Mouse (Mus musculus) embryo, embryonic 10 days (tissue): ENCODE results near the gene Pmpca.
"Not testable (repeated sequence)": the region's sequence is repeated elsewhere in the genome, so short reads cannot be mapped to it uniquely, and the experiment has no call there.

Experiments
- DNase-seq: peaks from one replicate; pipeline ENCODE4 v3.0.0-alpha.2; 2015; ENCODE audit warnings: low spot score

Gene Pmpca

GRCm38 (mm10) chr2:26368572-26368971, 20.6 kb upstream of the Pmpca start:
- DNase-seq, result no peak

DNA sequence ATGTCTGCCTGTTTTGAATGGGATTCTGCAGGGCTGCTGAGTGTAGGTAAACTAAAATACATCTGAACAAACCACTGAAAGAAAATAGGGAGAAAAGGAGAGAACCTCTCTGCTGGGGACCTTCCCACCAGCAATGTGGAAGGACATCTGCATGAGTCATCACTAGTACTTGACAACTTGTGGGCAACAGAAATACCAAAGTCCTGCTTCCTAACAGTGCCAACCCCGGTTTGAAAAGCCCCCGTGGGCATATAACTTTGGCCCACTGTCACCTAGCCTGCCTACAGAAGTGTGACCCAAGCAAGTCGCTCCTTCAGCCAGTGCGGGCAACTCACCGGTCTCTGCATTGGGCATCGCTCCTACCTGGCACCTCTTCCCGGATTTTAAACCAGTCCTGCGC, 16.7 kb upstream of the Pmpca start:
- DNase-seq, result no peak

- peak; percentile 91 for DNase-seq
These were observed 8.9 kb upstream of the Pmpca start, which contains the start of gene Snapc4 for GRCm38 (mm10) chr2:26380131-26380771. Gene Snapc4 (minus strand): TSS chr2:26380653.

DNA sequence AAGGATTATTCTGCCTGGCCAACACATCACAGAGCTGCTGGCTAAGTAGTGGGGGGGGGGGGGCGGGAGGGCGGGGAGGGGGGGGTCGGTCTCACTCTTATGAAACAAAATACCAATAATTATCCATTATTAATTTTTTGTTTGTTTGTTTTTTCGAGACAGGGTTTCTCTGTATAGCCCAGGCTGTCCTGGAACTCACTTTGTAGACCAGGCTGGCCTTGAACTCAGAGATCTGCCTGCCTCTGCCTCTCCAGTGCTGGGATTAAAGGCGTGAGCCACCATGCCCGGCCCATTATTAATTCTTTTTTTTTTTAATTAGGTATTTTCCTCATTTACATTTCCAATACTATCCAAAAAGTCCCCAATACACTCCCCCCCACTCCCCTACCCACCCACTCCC, 8.3 kb upstream of the Pmpca start:
- DNase-seq, result not testable (repeated sequence)

GRCm38 (mm10) chr2:26387713-26388112, 1.4 kb upstream of the Pmpca start:
- DNase-seq, result no peak

DNA sequence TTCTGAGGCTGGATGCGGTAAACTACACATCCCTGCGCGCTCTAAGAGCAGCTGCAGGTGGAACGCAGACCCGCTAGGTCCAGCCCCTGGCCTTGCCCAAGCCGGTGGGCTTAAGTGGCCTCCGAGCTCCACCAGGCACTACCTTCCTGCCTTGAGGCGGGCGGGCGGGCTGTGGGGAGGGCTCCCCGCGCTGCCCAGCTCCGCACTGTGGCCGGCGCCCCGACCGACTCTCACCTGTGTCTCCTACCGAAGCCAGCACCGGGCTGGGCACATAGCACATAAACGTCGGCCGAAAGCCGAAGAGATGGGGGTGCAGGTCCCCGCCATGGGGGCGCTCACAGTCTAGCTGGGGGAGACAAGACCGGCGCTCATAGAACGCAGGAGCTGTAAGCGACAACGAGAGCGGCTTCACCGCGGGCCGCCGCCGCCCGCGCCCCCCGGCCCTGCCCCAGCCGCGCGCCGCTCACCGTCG, 421 bp upstream of the Pmpca start:
- DNase-seq, result peak; percentile 12

DNA sequence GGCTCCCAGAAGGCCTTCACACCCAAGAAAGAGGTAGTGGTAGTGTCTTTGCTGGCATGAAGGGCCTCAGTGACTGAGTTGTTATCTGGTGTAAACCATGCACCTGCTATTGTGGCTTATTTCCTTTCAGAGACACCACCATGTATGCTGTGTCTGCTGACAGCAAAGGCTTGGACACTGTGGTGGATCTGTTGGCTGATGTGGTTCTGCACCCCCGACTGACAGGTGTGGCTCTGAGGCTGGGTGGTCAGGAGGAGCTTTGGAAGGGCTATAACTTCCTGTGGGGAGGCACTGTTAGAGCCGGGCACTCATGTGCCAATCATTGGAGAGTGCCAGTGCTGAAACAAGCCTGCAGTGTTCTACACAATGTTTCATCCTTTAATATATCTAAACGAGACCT, 1.8 kb downstream of the Pmpca start:
- DNase-seq, result no peak

DNA sequence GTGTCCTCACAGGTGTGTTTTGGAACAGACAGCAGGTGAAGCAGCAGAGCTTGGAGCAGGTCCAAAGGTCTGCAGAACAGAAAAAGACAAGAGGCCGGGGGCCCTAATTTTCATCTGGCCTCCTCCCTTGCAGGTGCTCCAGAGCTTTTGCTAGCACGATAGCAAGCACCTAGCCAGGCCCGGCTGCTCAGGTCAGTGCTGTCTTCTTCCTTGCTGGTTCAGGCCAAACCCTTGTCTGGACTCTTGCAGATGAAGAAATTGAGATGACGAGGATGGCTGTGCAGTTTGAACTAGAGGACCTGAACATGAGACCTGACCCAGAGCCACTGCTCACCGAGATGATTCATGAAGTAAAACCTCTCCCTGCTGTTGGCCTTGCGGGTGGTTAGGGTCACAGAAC, 2.5 kb downstream of the Pmpca start:
- no peak for DNase-seq

GRCm38 (mm10) chr2:26398978-26399377, 9.8 kb downstream of the Pmpca start:
- no peak for DNase-seq

GRCm38 (mm10) chr2:26399647-26400046, 10.5 kb downstream of the Pmpca start:
- no peak for DNase-seq

- DNase-seq, result no peak
These were observed 11.2 kb downstream of the Pmpca start for GRCm38 (mm10) chr2:26400296-26400695.

DNA sequence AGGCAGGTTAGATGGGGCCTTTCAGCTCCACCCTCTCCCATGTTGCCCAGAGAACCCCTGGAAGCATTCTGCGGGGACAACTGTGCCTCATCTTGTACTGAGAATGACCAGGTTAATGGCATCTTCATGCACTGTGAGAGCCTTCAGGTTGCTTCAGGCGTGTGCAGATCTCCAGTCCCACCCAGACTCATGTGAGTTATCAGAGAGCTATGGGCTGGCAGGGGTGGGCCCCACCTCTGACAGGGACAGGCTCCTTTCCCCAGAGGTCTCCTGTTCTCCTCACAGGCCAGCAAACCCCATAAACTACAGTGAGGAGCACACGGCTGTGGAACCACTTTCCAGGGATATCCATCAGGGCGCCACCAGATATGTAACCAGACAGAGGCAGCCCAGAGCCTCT, 11.9 kb downstream of the Pmpca start:
- no peak for DNase-seq

DNA sequence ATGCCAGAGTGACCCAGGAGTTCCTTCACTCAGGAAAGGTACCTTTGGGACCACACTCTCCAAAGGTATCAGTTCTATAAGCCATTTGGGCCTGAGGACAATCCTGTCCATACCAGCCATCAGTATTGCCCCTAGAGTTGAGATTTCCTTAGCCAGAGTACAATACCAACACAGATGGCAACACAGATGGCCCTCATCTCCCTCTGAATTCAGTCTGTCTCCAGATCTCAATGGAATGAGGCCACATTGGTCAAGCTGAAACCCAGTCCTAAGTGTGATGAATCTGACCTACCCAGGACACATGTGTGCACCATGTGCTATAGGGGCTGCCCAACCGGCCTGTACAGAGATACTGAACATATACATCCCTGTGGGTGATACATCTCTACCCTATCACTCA, 13.1 kb downstream of the Pmpca start:
- no peak for DNase-seq

DNA sequence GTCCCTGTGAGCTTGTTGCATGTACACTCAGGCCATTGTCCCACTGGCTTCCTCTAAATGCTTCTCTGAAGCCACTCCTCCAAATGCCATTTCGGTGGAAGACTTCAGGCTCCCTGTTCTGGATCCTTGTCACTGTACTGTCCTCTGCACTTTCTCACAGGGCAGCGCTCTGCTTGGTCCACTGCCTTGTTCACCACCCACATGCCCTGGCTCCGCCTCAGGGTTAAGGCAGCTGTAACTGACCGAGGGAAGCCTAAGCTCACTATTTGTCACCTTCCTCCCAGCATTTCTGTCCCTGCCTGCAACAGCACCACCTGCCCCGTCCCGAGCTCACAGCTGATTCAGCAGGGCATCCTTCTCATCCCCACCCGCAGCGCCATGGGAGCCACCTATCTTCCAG, 14.2 kb downstream of the Pmpca start:
- DNase-seq, result no peak

DNA sequence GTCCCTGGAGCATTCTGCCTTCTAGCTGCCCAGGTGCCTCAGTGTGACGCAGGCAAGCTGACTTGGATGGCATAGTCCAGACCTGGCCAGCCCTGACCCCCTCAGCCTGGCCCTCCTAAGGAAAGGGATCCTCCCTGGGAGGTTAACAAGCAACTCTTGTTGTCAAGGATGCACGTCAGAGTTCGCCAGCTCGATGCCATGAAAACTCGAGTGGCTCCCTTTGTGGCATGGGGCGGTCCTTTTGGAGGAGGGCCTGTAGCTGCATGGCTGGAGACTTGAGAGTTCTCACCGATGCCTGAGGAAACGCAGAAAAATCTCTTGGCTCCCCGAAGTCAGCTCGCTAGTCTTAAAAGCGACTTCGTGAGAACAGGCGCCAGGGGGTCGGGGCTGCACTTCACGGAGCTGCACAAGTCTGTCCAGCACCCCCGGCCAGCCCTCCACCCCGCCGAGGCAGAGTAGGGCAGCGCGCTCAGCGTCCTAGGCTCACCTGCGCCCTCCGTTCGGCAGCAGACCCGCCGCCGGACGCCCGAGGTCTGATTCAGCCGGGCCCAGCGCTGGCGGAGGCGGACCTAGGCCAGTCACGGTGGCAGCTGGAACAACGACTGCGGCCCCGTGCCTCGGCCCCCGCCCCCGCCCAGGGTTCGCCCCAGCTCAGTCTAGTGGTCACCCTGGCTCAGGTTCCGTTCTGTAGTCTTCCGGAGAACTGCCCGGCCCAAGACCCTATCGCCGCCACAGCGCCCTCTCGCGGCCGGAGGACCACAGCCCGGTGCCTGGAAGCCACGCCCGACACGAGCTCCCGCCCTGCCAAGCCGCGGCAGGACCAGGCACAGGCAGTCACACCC, 19.6 kb downstream of the Pmpca start, which contains the start of gene Inpp5e:
TSS of gene Inpp5e (minus strand) at position 689 of the 842 bp plus-strand sequence.
- peak; percentile 97 for DNase-seq

GRCm38 (mm10) chr2:26409362-26409761, 20.2 kb downstream of the Pmpca start:
- no peak for DNase-seq

GRCm38 (mm10) chr2:26410091-26410490, 21.0 kb downstream of the Pmpca start:
- no peak for DNase-seq

GRCm38 (mm10) chr2:26410931-26411411, 21.8 kb downstream of the Pmpca start:
- no peak for DNase-seq

GRCm38 (mm10) chr2:26417066-26417465, 27.9 kb downstream of the Pmpca start:
- DNase-seq, result no peak

GRCm38 (mm10) chr2:26418120-26418519, 29.0 kb downstream of the Pmpca start:
- no peak for DNase-seq

DNA sequence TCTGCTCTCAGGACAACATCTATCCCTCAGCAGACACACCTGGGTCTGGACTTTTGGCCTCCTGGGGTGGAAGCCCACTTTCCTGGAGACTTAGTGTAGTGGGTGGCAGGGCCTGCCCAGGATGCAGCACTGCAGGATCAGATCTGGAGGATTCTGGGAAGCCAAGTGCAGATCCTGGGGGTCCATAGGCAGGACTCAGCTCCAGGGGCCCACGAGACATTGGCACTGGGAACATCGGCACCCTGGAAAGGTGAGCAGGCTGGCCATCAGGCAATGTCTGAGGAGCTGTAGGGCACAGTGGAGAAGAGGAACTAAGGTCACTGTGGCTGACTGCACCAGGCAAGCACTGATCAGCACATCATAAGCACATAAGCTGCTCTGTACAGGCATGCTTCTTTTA, 32.8 kb downstream of the Pmpca start:
- DNase-seq, result no peak

DNA sequence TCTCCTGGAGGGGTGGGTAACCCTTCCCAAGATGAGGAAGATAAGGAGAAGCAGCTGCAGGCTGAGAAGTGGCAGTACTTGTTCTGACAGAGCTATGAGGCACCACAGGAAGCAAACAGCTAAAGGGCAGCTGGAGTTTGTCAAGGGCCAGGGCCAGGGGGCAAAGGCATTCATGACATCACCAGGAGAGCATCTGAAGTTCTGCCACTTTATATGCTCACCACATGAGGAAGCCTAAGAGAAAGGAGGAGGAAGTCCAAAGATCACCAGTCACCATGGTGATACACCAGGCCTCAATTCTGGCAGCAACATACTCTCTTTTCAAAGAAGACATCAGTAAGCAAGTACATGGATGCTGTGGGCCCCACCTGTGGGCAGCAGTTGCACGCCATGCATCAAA, 33.9 kb downstream of the Pmpca start:
- DNase-seq, result no peak

DNA sequence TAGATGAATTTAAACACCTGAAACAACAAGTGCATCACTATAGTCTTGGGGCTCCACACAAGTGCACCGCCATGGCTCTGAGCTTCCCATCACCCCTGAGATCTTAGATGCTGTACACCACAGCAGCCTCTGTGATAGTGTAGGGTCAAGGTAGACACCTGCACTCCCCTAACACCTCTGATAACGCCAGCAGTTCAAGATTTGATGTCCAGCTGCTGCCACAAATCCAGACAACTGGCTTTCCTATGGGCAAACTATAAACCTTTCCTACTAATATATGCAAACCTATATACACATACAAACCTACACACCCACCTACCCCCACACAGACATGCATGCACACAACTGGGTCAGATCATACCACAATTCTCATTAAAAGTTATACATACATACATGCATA, 35.4 kb downstream of the Pmpca start:
- no peak for DNase-seq
